Mouse (Mus musculus): ENCODE measurements at regions not wholly inside any gene's neighbourhood (a gene's known extent, or its start where the extent isn't known, plus 50 kb on each side); places are given as distances from the start of the nearest gene placed in this dataset.

DNA sequence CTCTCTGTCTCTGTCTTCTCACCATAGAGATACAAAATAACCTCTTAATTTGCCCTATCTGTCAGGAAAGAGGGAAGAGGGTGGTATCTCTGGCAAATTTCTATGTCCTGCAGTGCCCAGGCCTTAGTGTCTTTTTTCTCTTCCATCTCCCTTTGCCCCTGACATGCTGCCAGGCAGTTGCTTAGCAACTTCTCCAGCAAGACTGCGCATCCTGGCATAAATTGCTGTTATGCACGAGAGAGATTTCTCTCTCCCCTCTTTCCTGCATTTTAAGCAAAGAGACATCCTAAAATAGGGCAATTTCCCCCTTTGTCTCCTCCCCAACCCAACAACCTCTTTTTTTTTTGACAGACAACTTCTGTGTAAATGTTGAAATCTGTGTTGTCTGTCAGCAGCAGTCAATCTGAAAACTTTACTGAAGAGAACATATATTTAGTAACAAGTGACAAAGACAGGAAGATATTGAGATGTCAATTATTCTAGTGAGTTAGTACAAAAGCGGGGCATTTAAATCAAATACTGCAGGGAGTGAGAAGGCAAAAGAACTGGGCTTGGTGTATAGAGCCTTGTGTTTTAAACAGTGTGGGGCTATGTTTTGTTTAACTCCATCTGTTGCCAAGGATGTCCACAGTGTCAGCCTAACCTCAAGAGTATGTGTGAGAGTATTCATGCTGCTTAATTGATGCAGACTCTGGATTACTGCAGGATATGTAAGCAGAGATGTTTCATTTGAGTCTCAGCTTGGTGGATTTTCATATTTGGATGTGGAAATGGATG is 2745.7 kb upstream of the Lrrc6 start:
- Histone ChIP-seq H3K36me3 (replicated peaks) (no peaks in the 10 kb centered on the region), H3K9me3 (no peaks in the 10 kb centered on the region), H3K27me3 (ENCODE audit: poor library complexity, severe bottlenecking) (no peaks in the 10 kb centered on the region), H3K27ac (no peak overlapping the region), H3K4me1 (no peaks in the 10 kb centered on the region), H3K4me3 (no peak overlapping the region)
- WGBS: 77% methylated on average over 3 of the region's 3 CpGs
- DNase-seq (ENCODE audit: extremely low spot score, low spot score): no peak

DNA sequence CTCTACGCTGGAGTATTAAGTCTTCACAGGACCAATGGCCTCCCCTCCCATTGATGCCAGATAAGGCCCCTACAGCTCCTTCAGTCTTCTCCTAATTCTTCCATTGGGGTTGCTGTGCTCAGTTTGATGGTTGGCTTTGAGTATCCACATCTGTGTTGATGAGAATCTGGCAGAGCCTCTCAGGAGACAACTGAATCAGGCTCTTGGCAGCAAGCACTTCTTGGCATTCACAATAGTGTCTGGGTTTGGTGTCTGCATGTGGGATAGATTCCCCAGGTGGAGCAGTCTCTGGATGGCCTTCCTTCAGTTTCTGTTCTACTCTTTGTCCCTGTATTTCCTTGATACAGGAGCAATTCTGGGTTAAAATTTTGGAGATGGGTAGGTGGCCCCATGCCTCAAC is 2734.6 kb upstream of the Lrrc6 start:
- Histone ChIP-seq H3K36me3 (replicated peaks) (no peaks in the 10 kb centered on the region), H3K27ac (no peak overlapping the region), H3K27me3 (ENCODE audit: poor library complexity, severe bottlenecking) (no peaks in the 10 kb centered on the region), H3K4me1 (no peaks in the 10 kb centered on the region), H3K4me3 (no peak overlapping the region), H3K9me3 (no peaks in the 10 kb centered on the region)
- WGBS: 78% methylated on average over 1 of the region's 1 CpGs
- no peak for DNase-seq (ENCODE audit: extremely low spot score, low spot score)

DNA sequence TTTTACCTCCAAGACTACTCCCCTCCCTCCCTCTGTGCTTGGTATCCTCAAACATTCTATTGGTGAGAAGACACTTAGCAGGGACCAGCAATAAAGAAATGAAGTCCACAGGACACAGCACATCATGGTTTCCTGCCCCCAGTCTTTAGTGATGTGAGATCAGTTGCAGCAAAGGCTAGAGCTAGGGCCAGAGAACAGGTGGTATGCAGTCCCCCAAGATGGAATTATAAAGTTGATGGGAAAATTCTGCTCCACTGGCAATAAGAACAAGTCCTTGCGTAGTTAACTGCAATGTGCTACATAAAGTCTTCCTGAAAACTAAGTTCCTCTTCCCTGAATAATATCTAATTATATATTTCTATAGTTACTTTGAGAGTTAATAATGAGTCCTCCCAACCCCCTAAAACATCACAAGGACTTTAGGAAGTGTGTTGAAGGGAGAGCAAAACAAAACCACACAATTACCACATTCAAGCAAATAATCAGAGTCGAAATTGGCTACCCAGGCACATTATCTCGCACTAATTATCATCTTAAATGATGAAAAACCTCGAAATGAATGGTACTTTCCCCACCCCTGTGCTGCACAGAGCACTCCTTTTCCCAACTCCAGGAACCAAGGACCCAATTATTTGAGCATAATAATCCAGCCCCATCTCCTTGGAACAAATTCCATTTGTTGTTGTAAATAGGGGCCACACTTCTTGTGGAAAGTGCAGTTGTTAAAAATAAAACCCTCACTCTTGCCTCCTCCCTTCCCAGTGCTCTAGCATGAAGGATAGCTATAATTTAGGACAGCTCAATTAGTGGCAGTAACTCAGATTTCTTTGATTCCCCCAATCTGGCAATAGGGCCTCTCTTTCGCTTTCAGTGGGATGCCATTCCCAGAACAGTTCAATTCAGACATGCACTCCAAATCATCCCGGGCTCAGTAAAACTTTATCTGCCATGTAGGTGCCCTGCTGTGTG is 2724.2 kb upstream of the Lrrc6 start:
- no peak for DNase-seq (ENCODE audit: extremely low spot score, low spot score)
- peak overlapping the region; percentile 5; the same call in 1 of the 2 replicates for H3K27ac ChIP-seq
- peaks cover 19% of the 10 kb centered on the region for H3K4me1 ChIP-seq
- no peaks in the 10 kb centered on the region for H3K27me3 ChIP-seq (ENCODE audit: poor library complexity, severe bottlenecking)
- H3K36me3 ChIP-seq (replicated peaks): no peaks in the 10 kb centered on the region
- no peak overlapping the region for H3K4me3 ChIP-seq
- H3K9me3 ChIP-seq: no peaks in the 10 kb centered on the region
- 47% methylated on average over 6 of the region's 6 CpGs for WGBS

DNA sequence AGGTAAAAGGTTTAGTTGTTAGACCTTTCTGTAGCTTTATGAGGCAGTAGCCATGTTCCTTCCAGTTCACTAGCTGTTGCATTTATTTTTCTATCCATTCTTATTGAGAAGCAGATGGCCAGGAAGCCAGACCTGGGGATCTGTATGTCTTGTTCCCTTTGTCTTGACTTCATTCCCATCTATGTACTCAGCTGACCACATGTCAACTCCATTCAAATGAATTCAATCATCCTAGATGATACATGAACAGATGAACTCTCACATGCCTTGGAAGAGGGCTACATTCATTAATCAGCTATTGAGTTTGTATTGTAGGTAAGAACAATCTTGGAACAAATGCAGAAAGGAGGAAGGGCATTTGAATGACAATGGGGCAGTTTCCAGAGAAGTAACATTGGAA is 2722.7 kb upstream of the Lrrc6 start:
- no peak overlapping the region for H3K4me3 ChIP-seq
- no peaks in the 10 kb centered on the region for H3K27me3 ChIP-seq (ENCODE audit: poor library complexity, severe bottlenecking)
- no peaks in the 10 kb centered on the region for H3K36me3 ChIP-seq (replicated peaks)
- no peak overlapping the region for H3K27ac ChIP-seq
- H3K4me1 ChIP-seq: peaks cover 19% of the 10 kb centered on the region
- no peak for DNase-seq (ENCODE audit: extremely low spot score, low spot score)
- H3K9me3 ChIP-seq: no peaks in the 10 kb centered on the region

GRCm38 (mm10) chr15:69222391-69222790 is 2721.7 kb upstream of the Lrrc6 start:
- Histone ChIP-seq H3K27ac (no peak overlapping the region), H3K4me1 (peaks cover 19% of the 10 kb centered on the region), H3K4me3 (no peak overlapping the region), H3K9me3 (no peaks in the 10 kb centered on the region), H3K27me3 (ENCODE audit: poor library complexity, severe bottlenecking) (no peaks in the 10 kb centered on the region), H3K36me3 (replicated peaks) (no peaks in the 10 kb centered on the region)
- DNase-seq (ENCODE audit: extremely low spot score, low spot score): no peak
- 83% methylated on average over 1 of the region's 1 CpGs for WGBS

Data from forebrain, embryonic 10.5 days (tissue).